Mouse (Mus musculus): Measurements from ENCODE around the gene Zfp382. TPM values are rescaled to one million over a fixed set of nuclear protein-coding genes. Genes with fewer than 3 reads are reported as not detected.
A peak's percentile ranks its signal among the peaks of the same experiment; 100 is the strongest.

The Zfp382 gene
- polyA plus RNA-seq (2015; fragmentation: Nextera tagmentation; extraction: Ambion mirVana), result 6.7 and 8.3 TPM in 2 replicates

GRCm38 (mm10) chr7:30121308-30122187 lies at the start of gene Zfp382:
Zfp382 (plus strand) TSS chr7:30121942.
- Histone ChIP-seq H3K27ac (peak within 1 kb of the TSS; percentile 58), H3K4me3 (replicated peaks) (peak within 1 kb of the TSS; percentile 63)
- peak; percentile 97 for ATAC-seq

GRCm38 (mm10) chr7:30072146-30073028 lies 49.4 kb upstream of the Zfp382 start, which contains the start of gene Zfp82:
Zfp82 (minus strand) TSS chr7:30072900.
- peak; percentile 98 for ATAC-seq
- H3K4me3 ChIP-seq (replicated peaks), result peak within 1 kb of the TSS; percentile 84
- H3K9ac ChIP-seq, result peak within 1 kb of the TSS; percentile 80
- WGBS, result under 1% methylated on average over 50 of the region's 50 CpGs
- H3K9me3 ChIP-seq, result no peaks in the 10 kb centered on the region
- peak within 1 kb of the TSS; percentile 75 for H3K27ac ChIP-seq
- peaks cover 3% of the 10 kb centered on the region; the same call in 1 of the 2 replicates for H3K36me3 ChIP-seq
- no peaks in the 10 kb centered on the region for H3K27me3 ChIP-seq (replicated peaks)
- no peaks in the 10 kb centered on the region for H3K4me1 ChIP-seq (replicated peaks)
- H3K4me2 ChIP-seq (replicated peaks), result peak within 1 kb of the TSS; percentile 95

More at GRCm38 (mm10) chr7:30121308-30122187, at the start of gene Zfp382:
- Histone ChIP-seq H3K9me3 (no peaks in the 10 kb centered on the region), H3K36me3 (no peaks in the 10 kb centered on the region), H3K9ac (peak within 1 kb of the TSS; percentile 70), H3K4me1 (replicated peaks) (0 out of 2 replicates have a peak, but pooled peaks cover 2% of the 10 kb centered on the region), H3K27me3 (replicated peaks) (no peaks in the 10 kb centered on the region), H3K4me2 (replicated peaks) (peak within 1 kb of the TSS; percentile 90)
- WGBS, result under 1% methylated on average over 60 of the region's 61 CpGs

GRCm38 (mm10) chr7:30086524-30086923 lies 35.2 kb upstream of the Zfp382 start:
- 93% methylated on average over 9 of the region's 9 CpGs for WGBS
- peaks cover 14% of the 10 kb centered on the region for H3K36me3 ChIP-seq
- no peak overlapping the region for H3K4me2 ChIP-seq (replicated peaks)
- H3K27me3 ChIP-seq (replicated peaks), result no peaks in the 10 kb centered on the region
- no peak overlapping the region for H3K4me3 ChIP-seq (replicated peaks)
- H3K9me3 ChIP-seq, result no peaks in the 10 kb centered on the region
- peaks cover 9% of the 10 kb centered on the region for H3K4me1 ChIP-seq (replicated peaks)
- no peak overlapping the region for H3K9ac ChIP-seq
- ATAC-seq, result no peak
- no peak overlapping the region for H3K27ac ChIP-seq

GRCm38 (mm10) chr7:30089405-30089804 lies 32.3 kb upstream of the Zfp382 start:
- peak overlapping the region; percentile 74 for H3K4me2 ChIP-seq (replicated peaks)
- WGBS, result 12% methylated on average over 6 of the region's 6 CpGs
- peak overlapping the region; percentile 55 for H3K9ac ChIP-seq
- no peaks in the 10 kb centered on the region for H3K9me3 ChIP-seq
- no peak overlapping the region for H3K27ac ChIP-seq
- H3K27me3 ChIP-seq (replicated peaks), result no peaks in the 10 kb centered on the region
- peak overlapping the region; percentile 62 for H3K4me3 ChIP-seq (replicated peaks)
- H3K36me3 ChIP-seq, result peaks cover 14% of the 10 kb centered on the region
- no peak for ATAC-seq
- H3K4me1 ChIP-seq (replicated peaks), result peaks cover 15% of the 10 kb centered on the region

GRCm38 (mm10) chr7:30090092-30090969 lies 31.4 kb upstream of the Zfp382 start, which contains the start of the genes Gm26920 and Zfp566:
Gm26920 (minus strand) TSS chr7:30090410.
Zfp566 (minus strand) TSS chr7:30090527.
- H3K27me3 ChIP-seq (replicated peaks), result no peaks in the 10 kb centered on the region
- no peaks in the 10 kb centered on the region for H3K9me3 ChIP-seq
- H3K4me1 ChIP-seq (replicated peaks), result peaks cover 15% of the 10 kb centered on the region
- peak within 1 kb of the TSS; percentile 74 for H3K4me2 ChIP-seq (replicated peaks)
- peak within 1 kb of the TSS; percentile 80 for H3K27ac ChIP-seq
- peaks cover 8% of the 10 kb centered on the region for H3K36me3 ChIP-seq
- ATAC-seq, result peak; percentile 94
- H3K9ac ChIP-seq, result peak within 1 kb of the TSS; percentile 55
- WGBS, result 0% methylated on average over 40 of the region's 40 CpGs
- peak within 1 kb of the TSS; percentile 62 for H3K4me3 ChIP-seq (replicated peaks)

- H3K4me2 ChIP-seq (replicated peaks), result peak overlapping the region; percentile 68
- WGBS, result 6% methylated on average over 9 of the region's 9 CpGs
- no peaks in the 10 kb centered on the region for H3K9me3 ChIP-seq
- peaks cover 4% of the 10 kb centered on the region for H3K36me3 ChIP-seq
- H3K9ac ChIP-seq, result 0 out of 2 replicates have a peak overlapping the region, but pooled peaks have one; percentile 26
- H3K27ac ChIP-seq, result peak overlapping the region; percentile 52; the same call in 1 of the 2 replicates
- H3K4me3 ChIP-seq (replicated peaks), result peak overlapping the region; percentile 62
- peaks cover 15% of the 10 kb centered on the region for H3K4me1 ChIP-seq (replicated peaks)
- ATAC-seq, result no peak
- no peaks in the 10 kb centered on the region for H3K27me3 ChIP-seq (replicated peaks)
Observed at GRCm38 (mm10) chr7:30090970-30091585, 30.7 kb upstream of the Zfp382 start.

- H3K9me3 ChIP-seq, result no peaks in the 10 kb centered on the region
- no peak overlapping the region for H3K4me2 ChIP-seq (replicated peaks)
- no peak overlapping the region for H3K27ac ChIP-seq
- WGBS, result 84% methylated on average over 9 of the region's 9 CpGs
- H3K4me1 ChIP-seq (replicated peaks), result peaks cover 18% of the 10 kb centered on the region
- H3K36me3 ChIP-seq, result no peaks in the 10 kb centered on the region
- H3K9ac ChIP-seq, result no peak overlapping the region
- no peak for ATAC-seq
- H3K27me3 ChIP-seq (replicated peaks), result no peaks in the 10 kb centered on the region
- H3K4me3 ChIP-seq (replicated peaks), result no peak overlapping the region
Observed at GRCm38 (mm10) chr7:30092666-30093065, 29.1 kb upstream of the Zfp382 start.

- no peaks in the 10 kb centered on the region for H3K9me3 ChIP-seq
- peak overlapping the region; percentile 82 for H3K9ac ChIP-seq
- 0 out of 2 replicates have a peak, but pooled peaks cover 4% of the 10 kb centered on the region for H3K36me3 ChIP-seq
- 70% methylated on average over 6 of the region's 6 CpGs for WGBS
- no peaks in the 10 kb centered on the region for H3K27me3 ChIP-seq (replicated peaks)
- no peak overlapping the region for H3K27ac ChIP-seq
- peaks cover 15% of the 10 kb centered on the region for H3K4me1 ChIP-seq (replicated peaks)
- no peak for ATAC-seq
- peak overlapping the region; percentile 63 for H3K4me3 ChIP-seq (replicated peaks)
- peak overlapping the region; percentile 52 for H3K4me2 ChIP-seq (replicated peaks)
Observed at GRCm38 (mm10) chr7:30093918-30094415, 27.8 kb upstream of the Zfp382 start.

GRCm38 (mm10) chr7:30094646-30095429 lies 26.9 kb upstream of the Zfp382 start, which contains the start of gene Zfp260:
Zfp260 (plus strand) TSS chr7:30094777.
- WGBS, result under 1% methylated on average over 26 of the region's 26 CpGs

GRCm38 (mm10) chr7:30095551-30096125 lies 26.1 kb upstream of the Zfp382 start:
- H3K9ac ChIP-seq, result peak overlapping the region; percentile 36
- peak overlapping the region; percentile 63 for H3K4me3 ChIP-seq (replicated peaks)
- peaks cover 14% of the 10 kb centered on the region for H3K36me3 ChIP-seq
- H3K4me1 ChIP-seq (replicated peaks), result peaks cover 9% of the 10 kb centered on the region; the same call in 1 of the 2 replicates
- H3K4me2 ChIP-seq (replicated peaks), result peak overlapping the region; percentile 67
- no peak overlapping the region for H3K27ac ChIP-seq
- no peaks in the 10 kb centered on the region for H3K27me3 ChIP-seq (replicated peaks)
- ATAC-seq, result no peak
- H3K9me3 ChIP-seq, result no peaks in the 10 kb centered on the region
- 1% methylated on average over 5 of the region's 5 CpGs for WGBS

More at GRCm38 (mm10) chr7:30094646-30095429, 26.9 kb upstream of the Zfp382 start, which contains the start of gene Zfp260:
- Histone ChIP-seq H3K4me2 (replicated peaks) (peak within 1 kb of the TSS; percentile 67), H3K36me3 (peaks cover 9% of the 10 kb centered on the region; the same call in 1 of the 2 replicates), H3K4me1 (replicated peaks) (peaks cover 9% of the 10 kb centered on the region; the same call in 1 of the 2 replicates), H3K9ac (peak within 1 kb of the TSS; percentile 82), H3K27me3 (replicated peaks) (no peaks in the 10 kb centered on the region), H3K4me3 (replicated peaks) (peak within 1 kb of the TSS; percentile 63), H3K9me3 (no peaks in the 10 kb centered on the region), H3K27ac (peak within 1 kb of the TSS; percentile 97)
- peak; percentile 88 for ATAC-seq

Measured in intestine, embryonic 15.5 days (tissue).